8 mouse cellular contexts compared by ENCODE assay signal in genomic region chr13:73327827-73328698, GRCm38 (mm10). TPM values are rescaled to one million over a fixed set of nuclear protein-coding genes. Genes with fewer than 3 reads are reported as not detected.
DNase-seq lines count a peak whose midpoint lies in the region; ATAC-seq and TF ChIP-seq lines count a peak whose summit lies in the region.

Gene Mrpl36 (plus strand): TSS chr13:73328513.
Gene Ndufs6 (minus strand): TSS chr13:73328542.

- H3K36me3 ChIP-seq in CH12.LX (replicated peaks in 1 of 2; ENCODE audit: control insufficient read depth in 1 of 2, insufficient read depth in 1 of 2, low read length in 1 of 2): peaks cover 32 to 47% of the 10 kb centered on the region in 2 experiments
- peaks cover 28% of the 10 kb centered on the region for H3K36me3 ChIP-seq in forebrain, embryonic 12.5 days (replicated peaks)
- H3K36me3 ChIP-seq in heart, postnatal 0 days (replicated peaks; ENCODE audit: control insufficient read depth, insufficient read depth, low read length): peaks cover 37% of the 10 kb centered on the region
- H3K36me3 ChIP-seq in liver, postnatal 0 days (replicated peaks; ENCODE audit: insufficient read depth, low read length): peaks cover 23% of the 10 kb centered on the region
- no peaks in the 10 kb centered on the region for H3K36me3 ChIP-seq in neural tube, embryonic 14.5 days (ENCODE audit: control insufficient read depth, insufficient read depth, low read length)

- TF ChIP-seq EP300 in CH12.LX (IDR thresholded peaks at IDR 0.05; ENCODE audit: low read length): no peak
- 0 out of 2 replicates have a peak, but pooled peaks have one; percentile 35 for TF ChIP-seq EP300 in heart, postnatal 0 days (IDR thresholded peaks at IDR 0.05; ENCODE audit: low read depth)
- no peak for TF ChIP-seq EP300 in liver, postnatal 0 days (IDR thresholded peaks at IDR 0.05; ENCODE audit: low read depth)

- WGBS in forebrain, embryonic 12.5 days: 1% methylated on average over 45 of the region's 45 CpGs
- 2% methylated on average over 45 of the region's 45 CpGs for WGBS in heart, postnatal 0 days
- 2% methylated on average over 45 of the region's 45 CpGs for WGBS in large intestine, adult 2 months
- WGBS in liver, postnatal 0 days (ENCODE audit: insufficient replicate concordance): 1% methylated on average over 45 of the region's 45 CpGs
- WGBS in neural tube, embryonic 14.5 days: 2% methylated on average over 45 of the region's 45 CpGs

- dilution Hi-C loops in CH12.LX (cut with MboI; ENCODE audit: extremely low pct_ligation_motif_present, extremely low pct_unique_long_range_greater_than_20kb, low sequenced_read_pairs): no loop called here

- ATAC-seq in forebrain, embryonic 12.5 days (ENCODE audit: low FRiP score): peak; percentile 85
- ATAC-seq in heart, postnatal 0 days (ENCODE audit: insufficient read depth, low read depth): peak; percentile 84
- ATAC-seq in liver, postnatal 0 days: peak; percentile 86
- peak; percentile 83 for ATAC-seq in neural tube, embryonic 14.5 days (ENCODE audit: low read depth)

- peaks cover 18% of the 10 kb centered on the region for H3K79me2 ChIP-seq in CH12.LX (replicated peaks; ENCODE audit: control insufficient read depth, extremely low read depth, insufficient read depth, poor library complexity, severe bottlenecking)

- H3K9me3 ChIP-seq in CH12.LX (replicated peaks; ENCODE audit: low read length): no peaks in the 10 kb centered on the region
- no peaks in the 10 kb centered on the region for H3K9me3 ChIP-seq in forebrain, embryonic 12.5 days
- no peaks in the 10 kb centered on the region for H3K9me3 ChIP-seq in heart, postnatal 0 days (replicated peaks; ENCODE audit: control insufficient read depth, low read length)
- H3K9me3 ChIP-seq in liver, postnatal 0 days (ENCODE audit: low read length): no peaks in the 10 kb centered on the region
- H3K9me3 ChIP-seq in neural tube, embryonic 14.5 days (ENCODE audit: control insufficient read depth, low read length): no peaks in the 10 kb centered on the region

- H3K4me1 ChIP-seq in CH12.LX (ENCODE audit: control insufficient read depth in 1 of 2, insufficient read depth in 2 of 2): peaks cover 5 to 45% of the 10 kb centered on the region in 2 experiments
- H3K4me1 ChIP-seq in forebrain, embryonic 12.5 days: peaks cover 24% of the 10 kb centered on the region
- H3K4me1 ChIP-seq in heart, postnatal 0 days (ENCODE audit: control insufficient read depth, insufficient read depth): peaks cover 42% of the 10 kb centered on the region
- H3K4me1 ChIP-seq in liver, postnatal 0 days (ENCODE audit: insufficient read depth): peaks cover 16% of the 10 kb centered on the region
- H3K4me1 ChIP-seq in neural tube, embryonic 14.5 days (ENCODE audit: control insufficient read depth, insufficient read depth, low read length): no peaks in the 10 kb centered on the region; the same call in 1 of the 2 replicates

- H3K27me3 ChIP-seq in CH12.LX (replicated peaks): no peaks in the 10 kb centered on the region
- no peaks in the 10 kb centered on the region for H3K27me3 ChIP-seq in forebrain, embryonic 12.5 days
- no peaks in the 10 kb centered on the region for H3K27me3 ChIP-seq in heart, postnatal 0 days (ENCODE audit: control insufficient read depth, insufficient read depth, low read length)
- no peaks in the 10 kb centered on the region for H3K27me3 ChIP-seq in liver, postnatal 0 days (ENCODE audit: insufficient read depth, low read length)
- H3K27me3 ChIP-seq in neural tube, embryonic 14.5 days (ENCODE audit: control insufficient read depth, insufficient read depth, low read length): no peaks in the 10 kb centered on the region; the same call in 1 of the 2 replicates

- TF ChIP-seq RAD21 in CH12.LX (IDR thresholded peaks at IDR 0.05; ENCODE audit: low read depth, low read length): no peak

- peak; percentile 89 for TF ChIP-seq POLR2A in CH12.LX (IDR thresholded peaks at IDR 0.05; ENCODE audit: low read depth, low read length)

- peak within 1 kb of the TSS; percentile 78 to 99 (median 97) for H3K4me3 ChIP-seq in CH12.LX (replicated peaks in 1 of 3; ENCODE audit: low read depth in 2 of 3, low read length in 2 of 3, poor library complexity in 1 of 3)
- H3K4me3 ChIP-seq in forebrain, embryonic 12.5 days (replicated peaks): peak within 1 kb of the TSS; percentile 66
- H3K4me3 ChIP-seq in heart, postnatal 0 days (ENCODE audit: low read depth, low read length): peak within 1 kb of the TSS; percentile 81
- H3K4me3 ChIP-seq in liver, postnatal 0 days (ENCODE audit: low read depth, low read length): peak within 1 kb of the TSS; percentile 95
- peak within 1 kb of the TSS; percentile 57 for H3K4me3 ChIP-seq in neural tube, embryonic 14.5 days (ENCODE audit: low read depth, low read length)

- H3K27ac ChIP-seq in CH12.LX (ENCODE audit: insufficient read depth, low read depth): peak within 1 kb of the TSS; percentile 61
- peak within 1 kb of the TSS; percentile 61; the same call in 1 of the 2 replicates for H3K27ac ChIP-seq in forebrain, embryonic 12.5 days
- peak within 1 kb of the TSS; percentile 71 for H3K27ac ChIP-seq in heart, postnatal 0 days (ENCODE audit: low read depth)
- H3K27ac ChIP-seq in liver, postnatal 0 days (ENCODE audit: low read depth): peak within 1 kb of the TSS; percentile 81
- H3K27ac ChIP-seq in neural tube, embryonic 14.5 days (ENCODE audit: low read depth, low read length): 0 out of 2 replicates have a peak within 1 kb of the TSS, but pooled peaks have one; percentile 5

- in situ Hi-C loops in CH12.LX (cut with MboI; ENCODE audit: low pct_ligation_motif_present, low pct_unique_long_range_greater_than_20kb, low sequenced_read_pairs): no loop called here

- H3K4me2 ChIP-seq in CH12.LX (ENCODE audit: insufficient read depth, low read depth, poor library complexity, severe bottlenecking): peak within 1 kb of the TSS; percentile 94
- H3K4me2 ChIP-seq in forebrain, embryonic 12.5 days: peak within 1 kb of the TSS; percentile 60
- peak within 1 kb of the TSS; percentile 69 for H3K4me2 ChIP-seq in heart, postnatal 0 days (ENCODE audit: low read depth, low read length)
- peak within 1 kb of the TSS; percentile 82 for H3K4me2 ChIP-seq in liver, postnatal 0 days (ENCODE audit: low read depth, low read length)
- H3K4me2 ChIP-seq in neural tube, embryonic 14.5 days (ENCODE audit: low read depth, low read length): peak within 1 kb of the TSS; percentile 44

- peak within 1 kb of the TSS; percentile 68 for H3K9ac ChIP-seq in CH12.LX (ENCODE audit: insufficient read depth, low read depth)
- H3K9ac ChIP-seq in forebrain, embryonic 12.5 days: peak within 1 kb of the TSS; percentile 63; the same call in 1 of the 2 replicates
- H3K9ac ChIP-seq in heart, postnatal 0 days (replicated peaks; ENCODE audit: low read depth, low read length): peak within 1 kb of the TSS; percentile 76
- H3K9ac ChIP-seq in liver, postnatal 0 days (replicated peaks): peak within 1 kb of the TSS; percentile 83
- peak within 1 kb of the TSS; percentile 61 for H3K9ac ChIP-seq in neural tube, embryonic 14.5 days (replicated peaks; ENCODE audit: low read depth, low read length)

- no peak for TF ChIP-seq CTCF in CH12.LX (conservative IDR thresholded peaks at IDR 0.05 in 1 of 2, IDR thresholded peaks at IDR 0.05 in 1 of 2; ENCODE audit: low read depth in 2 of 2, low read length in 2 of 2)
- no peak for TF ChIP-seq CTCF in heart, postnatal 0 days (IDR thresholded peaks at IDR 0.05; ENCODE audit: low read depth)
- no peak for TF ChIP-seq CTCF in liver, postnatal 0 days (IDR thresholded peaks at IDR 0.05; ENCODE audit: low read depth)

- DNase-seq in CH12.LX (ENCODE audit: extremely low read depth): peak; percentile 95
- DNase-seq in c-Kit-positive CD71-positive TER-119-negative erythroid progenitor cells, embryonic 14.5 days (ENCODE audit: low read depth): peak; percentile 85
- DNase-seq in heart, postnatal 0 days (ENCODE audit: low spot score): peak; percentile 99
- DNase-seq in large intestine, adult 2 months (ENCODE audit: low read depth, low spot score): peak; percentile 62
- peak; percentile 93 for DNase-seq in liver, postnatal 0 days
- peak; percentile 95 for DNase-seq in testis, postnatal 10 days (ENCODE audit: low spot score)

TF ChIP-seq in CH12.LX, 34 proteins besides CTCF, POLR2A, EP300 and RAD21 (continues in another document):
- TF ChIP-seq JUN (IDR thresholded peaks at IDR 0.05; ENCODE audit: insufficient read depth, low read depth, low read length) (no peak), MAFK (IDR thresholded peaks at IDR 0.05; ENCODE audit: insufficient replicate concordance, low read length) (no peak), IRF4 (IDR thresholded peaks at IDR 0.05; ENCODE audit: low read depth, low read length) (peak; percentile 15; the same call in 1 of the 2 replicates), MYC (IDR thresholded peaks at IDR 0.05; ENCODE audit: low read depth, low read length) (no peak), ZKSCAN1 (IDR thresholded peaks at IDR 0.05; ENCODE audit: borderline replicate concordance, low read depth, low read length) (no peak), RCOR1 (conservative IDR thresholded peaks at IDR 0.05; ENCODE audit: low read depth, low read length) (no peak), USF1 (IDR thresholded peaks at IDR 0.05; ENCODE audit: low read depth, low read length) (no peak), ZMIZ1 (IDR thresholded peaks at IDR 0.05; ENCODE audit: low read depth, low read length) (peak; percentile 68)

RNA-seq across cellular contexts. Expression of gene Mrpl36, which starts in this region (rescaled TPM):
- total RNA-seq in CH12.LX (2012; rRNA removed) (133 and 151 TPM in 2 replicates), CH12.LX (2014; rRNA removed) (206 and 220 TPM in 2 replicates)
- 102 TPM in 2 replicates for polyA plus RNA-seq in CH12.LX (2012; ENCODE audit: insufficient read length, low read depth)
- polyA plus RNA-seq in forebrain, embryonic 12.5 days (2016; fragmentation: Nextera tagmentation; extraction: Ambion mirVana): 110 and 115 TPM in 2 replicates
- 62.9 and 102 TPM in 2 replicates for total RNA-seq in heart, postnatal 0 days (2014; rRNA removed; ENCODE audit: low replicate concordance)
- polyA plus RNA-seq in heart, postnatal 0 days (2015; fragmentation: Nextera tagmentation; extraction: Ambion mirVana): 130 and 135 TPM in 2 replicates
- polyA plus RNA-seq in large intestine, adult 2 months (2012; rRNA removed): 109 TPM in 2 replicates
- 88.7 and 90.4 TPM in 2 replicates for polyA plus RNA-seq in liver, postnatal 0 days (2015; fragmentation: Nextera tagmentation; extraction: Ambion mirVana)
- polyA plus RNA-seq in neural tube, embryonic 14.5 days (2014; fragmentation: Nextera tagmentation; extraction: Ambion mirVana): 78.8 and 91.9 TPM in 2 replicates

RNA-seq across cellular contexts. Expression of gene Ndufs6, which starts in this region (rescaled TPM):
- total RNA-seq in CH12.LX (2012; rRNA removed) (176 and 182 TPM in 2 replicates), CH12.LX (2014; rRNA removed) (165 and 172 TPM in 2 replicates)
- 190 and 200 TPM in 2 replicates for polyA plus RNA-seq in CH12.LX (2012; ENCODE audit: insufficient read length, low read depth)
- 302 and 309 TPM in 2 replicates for polyA plus RNA-seq in forebrain, embryonic 12.5 days (2016; fragmentation: Nextera tagmentation; extraction: Ambion mirVana)
- 333 and 427 TPM in 2 replicates for total RNA-seq in heart, postnatal 0 days (2014; rRNA removed; ENCODE audit: low replicate concordance)
- 1,466 and 1,522 TPM in 2 replicates for polyA plus RNA-seq in heart, postnatal 0 days (2015; fragmentation: Nextera tagmentation; extraction: Ambion mirVana)
- 101 and 115 TPM in 2 replicates for polyA plus RNA-seq in large intestine, adult 2 months (2012; rRNA removed)
- 291 TPM in 2 replicates for polyA plus RNA-seq in liver, postnatal 0 days (2015; fragmentation: Nextera tagmentation; extraction: Ambion mirVana)
- polyA plus RNA-seq in neural tube, embryonic 14.5 days (2014; fragmentation: Nextera tagmentation; extraction: Ambion mirVana): 390 and 416 TPM in 2 replicates

Comparison
In these comparisons a context has a peak if more than half of its experiments do, and no peak if none do; other contexts are left out.
1. Peak in every context shown above with its lines: DNase-seq, ATAC-seq, H3K4me3 ChIP-seq and H3K27ac ChIP-seq.
2. H3K27ac ChIP-seq: peak in every context shown above with its lines; median percentile 81 in liver, postnatal 0 days; 71 in heart, postnatal 0 days; 61 in CH12.LX; 61 in forebrain, embryonic 12.5 days; 5 in neural tube, embryonic 14.5 days.
3. H3K4me2 ChIP-seq: peak in every context shown above with its lines; median percentile 94 in CH12.LX; 82 in liver, postnatal 0 days; 69 in heart, postnatal 0 days; 60 in forebrain, embryonic 12.5 days; 44 in neural tube, embryonic 14.5 days.